Mouse (Mus musculus) heart, adult 2 months (tissue): ENCODE measurements around the gene Sfxn1. TPM values are rescaled to one million over a fixed set of nuclear protein-coding genes. Genes with fewer than 3 reads are reported as not detected.

ENCODE experiments used
- DNase-seq, 2 experiments: peaks; one replicate each; pipeline ENCODE4 v3.0.0; 2021
- H3K27ac ChIP-seq: fragments of 200-600 bp; 2 replicates; pipeline ENCODE4 v1.8.1; 2022
- H3K27me3 ChIP-seq: fragments of 200-500 bp; 2 replicates; pipeline ENCODE4 v1.6.1; 2012; ENCODE audit warnings: mild to moderate bottlenecking, low read length, inconsistent platforms, mixed read lengths; ENCODE audit not compliant: control insufficient read depth, insufficient read depth
- H3K36me3 ChIP-seq: fragments of 200-500 bp; 2 replicates; pipeline ENCODE4 v1.6.1; 2012; ENCODE audit warnings: low read length, inconsistent platforms; ENCODE audit not compliant: control insufficient read depth, insufficient read depth
- H3K4me1 ChIP-seq: fragments of 200-500 bp; 2 replicates; pipeline ENCODE4 v1.6.1; 2011; ENCODE audit warnings: low read length; ENCODE audit not compliant: control insufficient read depth, insufficient read depth
- H3K4me3 ChIP-seq: fragments of 200-600 bp; 2 replicates; pipeline ENCODE4 v1.8.1; 2022
- H3K79me2 ChIP-seq: fragments of 200-500 bp; replicated peaks from 2 replicates; pipeline ENCODE4 v1.6.1; 2012; ENCODE audit warnings: mild to moderate bottlenecking, inconsistent platforms, low read length, moderate library complexity, mixed read lengths; ENCODE audit not compliant: control insufficient read depth, insufficient read depth
- H3K9ac ChIP-seq: fragments of 200-500 bp; 2 replicates; pipeline ENCODE4 v1.6.1; 2012; ENCODE audit warnings: low read depth, mild to moderate bottlenecking, control low read depth, inconsistent platforms, low read length, mixed read lengths
- CTCF ChIP-seq: fragments of 200-600 bp; IDR thresholded peaks from 2 replicates; pipeline ENCODE4 v1.8.1; 2022; ENCODE audit warnings: antibody characterized with exemption, mild to moderate bottlenecking, moderate library complexity
- EP300 ChIP-seq: fragments of 200-500 bp; IDR thresholded peaks from 2 replicates; pipeline ENCODE4 v1.6.1; 2011; ENCODE audit warnings: low read depth, low read length, control low read depth; ENCODE audit not compliant: insufficient read depth
- POLR2A ChIP-seq: fragments of 200-500 bp; IDR thresholded peaks from 2 replicates; pipeline ENCODE4 v1.6.1; 2011; ENCODE audit warnings: mild to moderate bottlenecking, low read depth, low read length, control low read depth; ENCODE audit not compliant: insufficient read depth
- WGBS: fragments of 180-500 bp; shearing (Covaris S2); methylation state at CpG from one replicate; pipeline ENCODE4 v1.1.7; 2018; 5-methylcytosine and 5-hydroxymethylcytosine counted together
- intact Hi-C: fragments of 180-260 bp; cut with DNase I; formaldehyde crosslinking; loops from one replicate; pipeline ENCODE4 v1.15.1; 2025
- polyA plus RNA-seq: library from polyadenylated mRNA; depleted of rRNA; stranded (reverse); fragments of >200 nt; gene quantifications from 2 replicates; pipeline ENCODE4 v1.2.3, GENCODE M21; 2012
- total RNA-seq, 2 experiments: library from RNA; stranded (reverse); gene quantifications; 2 replicates each; pipeline ENCODE4 v1.2.3; 2021

Gene Sfxn1
- total and polyA plus RNA-seq, 3 experiments = 6.8 to 8.5 (median 8.1) TPM

- Histone ChIP-seq H3K9ac (no peak overlapping the region), H3K4me1 (peaks cover 2% of the 10 kb centered on the region; the same call in 1 of the 2 replicates), H3K79me2 (no peaks in the 10 kb centered on the region), H3K27me3 (no peaks in the 10 kb centered on the region), H3K36me3 (no peaks in the 10 kb centered on the region), H3K27ac (no peak overlapping the region), H3K4me3 (no peak overlapping the region)
- TF ChIP-seq POLR2A (no peak), EP300 (no peak), CTCF (peak; percentile 43)
- WGBS = 44% methylated on average over 6 of the region's 6 CpGs
- intact Hi-C loops = no loop called here
- DNase-seq = no peak
These were observed 20.1 kb downstream of the Sfxn1 start for GRCm38 (mm10) chr13:54091719-54092118.

GRCm38 (mm10) chr13:54094349-54094748, 22.7 kb downstream of the Sfxn1 start:
- 88% methylated on average over 4 of the region's 4 CpGs for WGBS
- Histone ChIP-seq H3K9ac (no peak overlapping the region), H3K36me3 (no peaks in the 10 kb centered on the region)

GRCm38 (mm10) chr13:54094963-54095362, 23.3 kb downstream of the Sfxn1 start:
- TF ChIP-seq CTCF (no peak), EP300 (no peak), POLR2A (no peak)
- Histone ChIP-seq H3K9ac (no peak overlapping the region), H3K4me3 (no peak overlapping the region), H3K4me1 (peaks cover 2% of the 10 kb centered on the region; the same call in 1 of the 2 replicates), H3K36me3 (no peaks in the 10 kb centered on the region), H3K79me2 (no peaks in the 10 kb centered on the region), H3K27me3 (no peaks in the 10 kb centered on the region), H3K27ac (no peak overlapping the region)
- WGBS = 49% methylated on average over 6 of the region's 6 CpGs
- no peak for DNase-seq
- intact Hi-C loops = no loop called here

More at GRCm38 (mm10) chr13:54094349-54094748, 22.7 kb downstream of the Sfxn1 start:
- no peak overlapping the region for H3K4me3 ChIP-seq
- H3K79me2 ChIP-seq = no peaks in the 10 kb centered on the region
- H3K27me3 ChIP-seq = no peaks in the 10 kb centered on the region
- intact Hi-C loops = no loop called here
- no peak overlapping the region for H3K27ac ChIP-seq
- no peak for DNase-seq
- TF ChIP-seq CTCF = no peak
- TF ChIP-seq POLR2A = no peak
- TF ChIP-seq EP300 = no peak
- H3K4me1 ChIP-seq = peaks cover 2% of the 10 kb centered on the region; the same call in 1 of the 2 replicates

GRCm38 (mm10) chr13:54095721-54096120, 24.1 kb downstream of the Sfxn1 start:
- no peak overlapping the region for H3K4me3 ChIP-seq
- no peak overlapping the region for H3K27ac ChIP-seq
- no peak for TF ChIP-seq POLR2A
- no peak for TF ChIP-seq CTCF
- TF ChIP-seq EP300 = no peak
- H3K4me1 ChIP-seq = peaks cover 4% of the 10 kb centered on the region
- WGBS = 53% methylated on average over 8 of the region's 8 CpGs
- H3K79me2 ChIP-seq = no peaks in the 10 kb centered on the region
- no peak overlapping the region for H3K9ac ChIP-seq
- intact Hi-C loops = no loop called here
- H3K27me3 ChIP-seq = no peaks in the 10 kb centered on the region
- no peak for DNase-seq
- peaks cover 1% of the 10 kb centered on the region; the same call in 1 of the 2 replicates for H3K36me3 ChIP-seq

GRCm38 (mm10) chr13:54097227-54097626, 25.6 kb downstream of the Sfxn1 start:
- Histone ChIP-seq H3K36me3 (peaks cover 4% of the 10 kb centered on the region), H3K4me1 (peaks cover 6% of the 10 kb centered on the region), H3K9ac (no peak overlapping the region), H3K27ac (no peak overlapping the region), H3K27me3 (no peaks in the 10 kb centered on the region), H3K79me2 (no peaks in the 10 kb centered on the region), H3K4me3 (no peak overlapping the region)
- TF ChIP-seq CTCF (no peak), POLR2A (no peak), EP300 (no peak)
- intact Hi-C loops = no loop called here
- DNase-seq = no peak
- WGBS = 98% methylated on average over 4 of the region's 4 CpGs

GRCm38 (mm10) chr13:54097797-54098196, 26.1 kb downstream of the Sfxn1 start:
- H3K36me3 ChIP-seq = peaks cover 4% of the 10 kb centered on the region
- DNase-seq = no peak
- intact Hi-C loops = no loop called here

More at GRCm38 (mm10) chr13:54097797-54098196, 26.1 kb downstream of the Sfxn1 start:
- WGBS = 87% methylated on average over 6 of the region's 6 CpGs
- peaks cover 6% of the 10 kb centered on the region for H3K4me1 ChIP-seq
- H3K27me3 ChIP-seq = no peaks in the 10 kb centered on the region
- no peak for TF ChIP-seq CTCF
- no peak for TF ChIP-seq POLR2A
- no peak for TF ChIP-seq EP300
- no peak overlapping the region for H3K4me3 ChIP-seq
- no peak overlapping the region for H3K9ac ChIP-seq
- no peaks in the 10 kb centered on the region for H3K79me2 ChIP-seq
- no peak overlapping the region for H3K27ac ChIP-seq
